Mouse (Mus musculus): ENCODE data around the gene Slc16a2.

DNA sequence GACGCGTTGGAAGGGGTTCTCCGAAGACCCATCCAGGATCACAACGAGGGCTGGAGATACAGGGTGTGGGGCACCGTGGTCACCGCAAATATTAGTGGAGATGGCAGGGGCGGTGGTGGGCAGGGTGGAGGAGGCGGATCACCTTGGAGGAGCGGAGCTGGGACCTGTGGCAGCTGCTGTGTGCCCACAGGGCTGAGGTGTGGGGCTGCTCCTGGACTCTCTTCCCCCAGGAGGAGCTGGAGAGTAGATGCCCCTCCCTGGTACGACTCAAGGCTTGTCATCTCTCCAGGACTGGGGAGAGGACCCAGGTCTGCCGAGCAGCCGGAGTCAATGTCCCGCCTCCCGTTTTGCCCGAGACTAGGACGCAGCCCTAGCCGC lies 127.0 kb downstream of the Slc16a2 start:
- TF ChIP-seq CTCF (IDR thresholded peaks at IDR 0.05; ENCODE audit: borderline replicate concordance, insufficient read depth, low read depth, low read length) (no peak), POLR2A (IDR thresholded peaks at IDR 0.05; ENCODE audit: borderline replicate concordance, insufficient read depth, low read length) (no peak)

Data from cerebellum, adult 2 months (tissue).